Mouse (Mus musculus) liver, adult 2 months (tissue): ENCODE measurements at regions not wholly inside any gene's neighbourhood (a gene's known extent, or its start where the extent isn't known, plus 50 kb on each side); places are given as distances from the start of the nearest gene placed in this dataset.

ENCODE experiments used
- DNase-seq: peaks from one replicate; pipeline ENCODE4 v3.0.0-alpha.2; 2011; ENCODE audit warnings: low read depth, low spot score; ENCODE audit errors: extremely low read depth
- H3K27ac ChIP-seq: fragments of 200-500 bp; replicated peaks from 2 replicates; pipeline ENCODE4 v1.5.1; 2012; ENCODE audit warnings: low read depth, mild to moderate bottlenecking, control low read depth, inconsistent platforms, low read length; ENCODE audit not compliant: insufficient read depth
- H3K27me3 ChIP-seq: fragments of 200-500 bp; 2 replicates; pipeline ENCODE4 v1.6.1; 2012; ENCODE audit warnings: mild to moderate bottlenecking, moderate library complexity, low read length, inconsistent platforms; ENCODE audit not compliant: control insufficient read depth, insufficient read depth
- H3K36me3 ChIP-seq: fragments of 200-500 bp; 2 replicates; pipeline ENCODE4 v1.6.1; 2012; ENCODE audit warnings: low read length, inconsistent platforms; ENCODE audit not compliant: control insufficient read depth, insufficient read depth
- H3K4me1 ChIP-seq: fragments of 200-500 bp; 2 replicates; pipeline ENCODE4 v1.6.1; 2011; ENCODE audit warnings: low read length; ENCODE audit not compliant: control insufficient read depth, insufficient read depth
- H3K4me3 ChIP-seq: fragments of 200-500 bp; 2 replicates; pipeline ENCODE4 v1.5.1; 2011; ENCODE audit warnings: low read depth, mild to moderate bottlenecking, control low read depth, low read length, moderate library complexity; ENCODE audit not compliant: insufficient read depth
- H3K79me2 ChIP-seq: fragments of 200-500 bp; 2 replicates; pipeline ENCODE4 v1.6.1; 2012; ENCODE audit warnings: inconsistent platforms, mild to moderate bottlenecking, low read length, moderate library complexity; ENCODE audit not compliant: control insufficient read depth, insufficient read depth
- H3K9ac ChIP-seq: fragments of 200-500 bp; 2 replicates; pipeline ENCODE4 v1.6.1; 2012; ENCODE audit warnings: low read depth, mild to moderate bottlenecking, control low read depth, inconsistent platforms, low read length
- CTCF ChIP-seq: fragments of 200-500 bp; IDR thresholded peaks from 2 replicates; pipeline ENCODE4 v1.5.1; 2011; ENCODE audit warnings: low read depth, low read length, control low read depth
- POLR2A ChIP-seq: fragments of 200-500 bp; IDR thresholded peaks from 2 replicates; pipeline ENCODE4 v1.6.1; 2011; ENCODE audit warnings: low read length, control low read depth; ENCODE audit not compliant: insufficient read depth; ENCODE audit errors: extremely low read depth
- WGBS: fragments of 180-500 bp; shearing (Covaris S2); methylation state at CpG from one replicate; pipeline ENCODE4 v1.1.7; 2018; 5-methylcytosine and 5-hydroxymethylcytosine counted together

- Histone ChIP-seq H3K27me3 (no peaks in the 10 kb centered on the region), H3K36me3 (no peaks in the 10 kb centered on the region), H3K27ac (no peak overlapping the region), H3K4me1 (no peaks in the 10 kb centered on the region), H3K79me2 (no peaks in the 10 kb centered on the region), H3K4me3 (no peak overlapping the region), H3K9ac (no peak overlapping the region)
- TF ChIP-seq CTCF (no peak), POLR2A (no peak)
- no peak for DNase-seq
- 76% methylated on average over 7 of the region's 7 CpGs for WGBS
Observed at GRCm38 (mm10) chr15:94003145-94003544, 407.5 kb upstream of the Prickle1 start.

- no peak overlapping the region for H3K27ac ChIP-seq
- no peaks in the 10 kb centered on the region for H3K36me3 ChIP-seq
- no peaks in the 10 kb centered on the region for H3K27me3 ChIP-seq
- no peak overlapping the region for H3K9ac ChIP-seq
- no peak overlapping the region for H3K4me3 ChIP-seq
- no peak for DNase-seq
- TF ChIP-seq POLR2A (no peak), CTCF (no peak)
- no peaks in the 10 kb centered on the region for H3K79me2 ChIP-seq
- no peaks in the 10 kb centered on the region for H3K4me1 ChIP-seq
- 68% methylated on average over 4 of the region's 4 CpGs for WGBS
Observed at GRCm38 (mm10) chr15:93994542-93994941, 398.9 kb upstream of the Prickle1 start.

GRCm38 (mm10) chr15:93990139-93990538, 394.4 kb upstream of the Prickle1 start:
- Histone ChIP-seq H3K27ac (no peak overlapping the region), H3K4me1 (no peaks in the 10 kb centered on the region)
- WGBS: 61% methylated on average over 3 of the region's 3 CpGs

GRCm38 (mm10) chr15:93988367-93988766, 392.7 kb upstream of the Prickle1 start:
- no peaks in the 10 kb centered on the region for H3K27me3 ChIP-seq
- H3K9ac ChIP-seq: no peak overlapping the region
- no peak overlapping the region for H3K27ac ChIP-seq
- no peak for TF ChIP-seq POLR2A
- TF ChIP-seq CTCF: no peak
- no peaks in the 10 kb centered on the region for H3K79me2 ChIP-seq
- H3K36me3 ChIP-seq: no peaks in the 10 kb centered on the region
- 61% methylated on average over 5 of the region's 5 CpGs for WGBS
- no peak for DNase-seq
- no peak overlapping the region for H3K4me3 ChIP-seq
- no peaks in the 10 kb centered on the region for H3K4me1 ChIP-seq

More at GRCm38 (mm10) chr15:93990139-93990538, 394.4 kb upstream of the Prickle1 start:
- TF ChIP-seq CTCF (no peak), POLR2A (no peak)
- Histone ChIP-seq H3K79me2 (no peaks in the 10 kb centered on the region), H3K27me3 (no peaks in the 10 kb centered on the region), H3K4me3 (no peak overlapping the region), H3K36me3 (no peaks in the 10 kb centered on the region), H3K9ac (no peak overlapping the region)
- DNase-seq: no peak

GRCm38 (mm10) chr15:93986631-93987429, 391.1 kb upstream of the Prickle1 start:
- Histone ChIP-seq H3K4me3 (no peak overlapping the region), H3K36me3 (no peaks in the 10 kb centered on the region), H3K79me2 (no peaks in the 10 kb centered on the region), H3K27ac (no peak overlapping the region), H3K27me3 (no peaks in the 10 kb centered on the region), H3K9ac (no peak overlapping the region), H3K4me1 (no peaks in the 10 kb centered on the region)
- 84% methylated on average over 6 of the region's 6 CpGs for WGBS
- DNase-seq: no peak
- no peak for TF ChIP-seq POLR2A
- no peak for TF ChIP-seq CTCF

- no peak for TF ChIP-seq POLR2A
- no peak for TF ChIP-seq CTCF
- Histone ChIP-seq H3K27ac (no peak overlapping the region), H3K4me3 (no peak overlapping the region), H3K27me3 (no peaks in the 10 kb centered on the region), H3K36me3 (no peaks in the 10 kb centered on the region), H3K79me2 (no peaks in the 10 kb centered on the region), H3K4me1 (no peaks in the 10 kb centered on the region), H3K9ac (no peak overlapping the region)
- WGBS: 90% methylated on average over 9 of the region's 9 CpGs
- no peak for DNase-seq
Observed at GRCm38 (mm10) chr15:93982091-93982490, 386.4 kb upstream of the Prickle1 start.
